Mouse (Mus musculus): ENCODE results near the gene Hoxc9. TPM values are rescaled to one million over a fixed set of nuclear protein-coding genes. Genes with fewer than 3 reads are reported as not detected.

Gene Hoxc9
- polyA plus RNA-seq, 1 experiment = not detected

- under 1% methylated on average over 52 of the region's 53 CpGs for WGBS
- no peak for TF ChIP-seq POLR2A (IDR thresholded peaks at IDR 0.05; ENCODE audit: insufficient read depth, low read depth, low read length)
- TF ChIP-seq CTCF (IDR thresholded peaks at IDR 0.05; ENCODE audit: insufficient read depth, low read depth, low read length) = no peak
- H3K4me3 ChIP-seq (ENCODE audit: insufficient read depth, low read depth, low read length) = no peak overlapping the region
- 0 out of 2 replicates have a peak, but pooled peaks cover 3% of the 10 kb centered on the region for H3K4me1 ChIP-seq (ENCODE audit: control insufficient read depth, insufficient read depth, low read length)
- H3K27ac ChIP-seq (ENCODE audit: insufficient read depth, low read depth, low read length) = no peak overlapping the region
These were observed 33.3 kb upstream of the Hoxc9 start for GRCm38 (mm10) chr15:102942739-102943467.

GRCm38 (mm10) chr15:102943468-102943813 is 32.8 kb upstream of the Hoxc9 start:
- Histone ChIP-seq H3K4me1 (ENCODE audit: control insufficient read depth, insufficient read depth, low read length) (0 out of 2 replicates have a peak, but pooled peaks cover 3% of the 10 kb centered on the region), H3K4me3 (ENCODE audit: insufficient read depth, low read depth, low read length) (no peak overlapping the region), H3K27ac (ENCODE audit: insufficient read depth, low read depth, low read length) (no peak overlapping the region)
- TF ChIP-seq POLR2A (IDR thresholded peaks at IDR 0.05; ENCODE audit: insufficient read depth, low read depth, low read length) = no peak
- no peak for TF ChIP-seq CTCF (IDR thresholded peaks at IDR 0.05; ENCODE audit: insufficient read depth, low read depth, low read length)
- 5% methylated on average over 5 of the region's 5 CpGs for WGBS

GRCm38 (mm10) chr15:102945185-102946077 is 30.8 kb upstream of the Hoxc9 start:
- H3K27ac ChIP-seq (ENCODE audit: insufficient read depth, low read depth, low read length) = no peak overlapping the region
- WGBS = 14% methylated on average over 22 of the region's 22 CpGs
- no peak overlapping the region for H3K4me3 ChIP-seq (ENCODE audit: insufficient read depth, low read depth, low read length)
- TF ChIP-seq CTCF (IDR thresholded peaks at IDR 0.05; ENCODE audit: insufficient read depth, low read depth, low read length) = no peak
- no peak for TF ChIP-seq POLR2A (IDR thresholded peaks at IDR 0.05; ENCODE audit: insufficient read depth, low read depth, low read length)
- H3K4me1 ChIP-seq (ENCODE audit: control insufficient read depth, insufficient read depth, low read length) = 0 out of 2 replicates have a peak, but pooled peaks cover 3% of the 10 kb centered on the region

GRCm38 (mm10) chr15:102947276-102947675 is 29.0 kb upstream of the Hoxc9 start:
- TF ChIP-seq POLR2A (IDR thresholded peaks at IDR 0.05; ENCODE audit: insufficient read depth, low read depth, low read length) (no peak), CTCF (IDR thresholded peaks at IDR 0.05; ENCODE audit: insufficient read depth, low read depth, low read length) (no peak)
- WGBS = 7% methylated on average over 9 of the region's 9 CpGs
- Histone ChIP-seq H3K27ac (ENCODE audit: insufficient read depth, low read depth, low read length) (no peak overlapping the region), H3K4me1 (ENCODE audit: control insufficient read depth, insufficient read depth, low read length) (0 out of 2 replicates have a peak, but pooled peaks cover 3% of the 10 kb centered on the region), H3K4me3 (ENCODE audit: insufficient read depth, low read depth, low read length) (no peak overlapping the region)

GRCm38 (mm10) chr15:102948842-102949241 is 27.4 kb upstream of the Hoxc9 start:
- 18% methylated on average over 2 of the region's 2 CpGs for WGBS
- Histone ChIP-seq H3K4me1 (ENCODE audit: control insufficient read depth, insufficient read depth, low read length) (no peaks in the 10 kb centered on the region), H3K4me3 (ENCODE audit: insufficient read depth, low read depth, low read length) (no peak overlapping the region), H3K27ac (ENCODE audit: insufficient read depth, low read depth, low read length) (no peak overlapping the region)
- TF ChIP-seq CTCF (IDR thresholded peaks at IDR 0.05; ENCODE audit: insufficient read depth, low read depth, low read length) (no peak), POLR2A (IDR thresholded peaks at IDR 0.05; ENCODE audit: insufficient read depth, low read depth, low read length) (no peak)

- Histone ChIP-seq H3K4me1 (ENCODE audit: control insufficient read depth, insufficient read depth, low read length) (no peaks in the 10 kb centered on the region), H3K27ac (ENCODE audit: insufficient read depth, low read depth, low read length) (no peak overlapping the region), H3K4me3 (ENCODE audit: insufficient read depth, low read depth, low read length) (no peak overlapping the region)
- TF ChIP-seq POLR2A (IDR thresholded peaks at IDR 0.05; ENCODE audit: insufficient read depth, low read depth, low read length) (no peak), CTCF (IDR thresholded peaks at IDR 0.05; ENCODE audit: insufficient read depth, low read depth, low read length) (no peak)
- 2% methylated on average over 20 of the region's 20 CpGs for WGBS
These were observed 26.5 kb upstream of the Hoxc9 start for GRCm38 (mm10) chr15:102949696-102950095.

- 10% methylated on average over 2 of the region's 2 CpGs for WGBS
- no peak for TF ChIP-seq CTCF (IDR thresholded peaks at IDR 0.05; ENCODE audit: insufficient read depth, low read depth, low read length)
- no peak for TF ChIP-seq POLR2A (IDR thresholded peaks at IDR 0.05; ENCODE audit: insufficient read depth, low read depth, low read length)
- Histone ChIP-seq H3K4me1 (ENCODE audit: control insufficient read depth, insufficient read depth, low read length) (no peaks in the 10 kb centered on the region), H3K4me3 (ENCODE audit: insufficient read depth, low read depth, low read length) (no peak overlapping the region), H3K27ac (ENCODE audit: insufficient read depth, low read depth, low read length) (no peak overlapping the region)
These were observed 25.4 kb upstream of the Hoxc9 start for GRCm38 (mm10) chr15:102950877-102951276.

GRCm38 (mm10) chr15:102953561-102953960 is 22.7 kb upstream of the Hoxc9 start:
- WGBS = 7% methylated on average over 6 of the region's 6 CpGs
- Histone ChIP-seq H3K27ac (ENCODE audit: insufficient read depth, low read depth, low read length) (no peak overlapping the region), H3K4me3 (ENCODE audit: insufficient read depth, low read depth, low read length) (no peak overlapping the region), H3K4me1 (ENCODE audit: control insufficient read depth, insufficient read depth, low read length) (no peaks in the 10 kb centered on the region)
- no peak for TF ChIP-seq CTCF (IDR thresholded peaks at IDR 0.05; ENCODE audit: insufficient read depth, low read depth, low read length)
- no peak for TF ChIP-seq POLR2A (IDR thresholded peaks at IDR 0.05; ENCODE audit: insufficient read depth, low read depth, low read length)
